Mouse (Mus musculus) ES-E14 (cell line): Measurements from ENCODE around the gene Stmn1. TPM values are rescaled to one million over a fixed set of nuclear protein-coding genes. Genes with fewer than 3 reads are reported as not detected.

Source experiments
- DNase-seq: peaks from one replicate; pipeline ENCODE4 v3.0.0-alpha.2; 2013; ENCODE audit warnings: low read depth, low spot score
- H3K27ac ChIP-seq: 2 replicates; pipeline ENCODE4 v1.5.1; 2012; ENCODE audit warnings: low read depth, mild to moderate bottlenecking, low read length, moderate library complexity, mixed read lengths; ENCODE audit not compliant: poor library complexity, insufficient read depth, severe bottlenecking
- H3K36me3 ChIP-seq: 2 replicates; pipeline ENCODE4 v1.6.1; 2012; ENCODE audit warnings: mild to moderate bottlenecking, low read length, moderate library complexity, mixed read lengths; ENCODE audit not compliant: control insufficient read depth, poor library complexity, insufficient read depth, severe bottlenecking
- H3K4me1 ChIP-seq, 2 experiments: fragments of 150-350 bp in 1 of 2; sonication (generic) in 1 of 2; 2 replicates each; pipeline ENCODE4 v1.6.1; 2012; ENCODE audit warnings: low read length in 2 of 2, mild to moderate bottlenecking in 1 of 2, mixed read lengths in 1 of 2; ENCODE audit not compliant: control insufficient read depth in 2 of 2, insufficient read depth in 2 of 2, poor library complexity in 1 of 2
- H3K4me3 ChIP-seq, 2 experiments: fragments of 150-350 bp in 1 of 2; sonication (generic) in 1 of 2; 2 replicates each; pipeline ENCODE4 v1.5.1; 2012; ENCODE audit warnings: low read length in 2 of 2, low read depth in 1 of 2, mild to moderate bottlenecking in 1 of 2, mixed read lengths in 1 of 2; ENCODE audit not compliant: insufficient read depth in 1 of 2, poor library complexity in 1 of 2, severe bottlenecking in 1 of 2
- H3K9ac ChIP-seq: 2 replicates; pipeline ENCODE4 v1.6.1; 2012; ENCODE audit warnings: low read depth, mild to moderate bottlenecking, low read length, mixed read lengths; ENCODE audit not compliant: poor library complexity, insufficient read depth, severe bottlenecking
- H3K9me3 ChIP-seq: fragments of 150-350 bp; sonication (generic); 2 replicates; pipeline ENCODE4 v1.6.1; 2012; ENCODE audit warnings: low read depth, mild to moderate bottlenecking, low read length; ENCODE audit not compliant: control insufficient read depth, insufficient read depth
- CHD2 ChIP-seq: IDR thresholded peaks from 2 replicates; pipeline ENCODE4 v1.6.1; 2014; ENCODE audit warnings: mild to moderate bottlenecking, low read depth, low read length, inconsistent platforms
- HCFC1 ChIP-seq: IDR thresholded peaks from 2 replicates; pipeline ENCODE4 v1.6.1; 2012; ENCODE audit warnings: low read length, inconsistent platforms, borderline replicate concordance; ENCODE audit not compliant: insufficient read depth
- MAFK ChIP-seq: IDR thresholded peaks from 2 replicates; pipeline ENCODE4 v1.6.1; 2014; ENCODE audit warnings: mild to moderate bottlenecking, low read depth, low read length, inconsistent platforms; ENCODE audit not compliant: insufficient read depth
- ZC3H11A ChIP-seq: IDR thresholded peaks from 2 replicates; pipeline ENCODE4 v1.6.1; 2012; ENCODE audit warnings: low read depth, mild to moderate bottlenecking, inconsistent platforms, low read length, borderline replicate concordance
- ZNF384 ChIP-seq: IDR thresholded peaks from 2 replicates; pipeline ENCODE4 v1.6.1; 2012; ENCODE audit warnings: low read depth, low read length, inconsistent platforms
- in situ Hi-C, 2 experiments: fragments of 600-800 bp; cut with MboI; formaldehyde crosslinking; loops; one replicate each; pipeline ENCODE4 v1.15.1; 2025; ENCODE audit warnings: low sequenced_read_pairs in 2 of 2, inconsistent platforms in 1 of 2; ENCODE audit not compliant: unreplicated experiment in 2 of 2
- total RNA-seq: library from RNA; depleted of rRNA; stranded (reverse); fragments of 300-350 nt; gene quantifications from 2 replicates; pipeline ENCODE4 v1.2.3, GENCODE M21; 2012

Gene Stmn1
- total RNA-seq, 1 experiment, result 361 TPM

DNA sequence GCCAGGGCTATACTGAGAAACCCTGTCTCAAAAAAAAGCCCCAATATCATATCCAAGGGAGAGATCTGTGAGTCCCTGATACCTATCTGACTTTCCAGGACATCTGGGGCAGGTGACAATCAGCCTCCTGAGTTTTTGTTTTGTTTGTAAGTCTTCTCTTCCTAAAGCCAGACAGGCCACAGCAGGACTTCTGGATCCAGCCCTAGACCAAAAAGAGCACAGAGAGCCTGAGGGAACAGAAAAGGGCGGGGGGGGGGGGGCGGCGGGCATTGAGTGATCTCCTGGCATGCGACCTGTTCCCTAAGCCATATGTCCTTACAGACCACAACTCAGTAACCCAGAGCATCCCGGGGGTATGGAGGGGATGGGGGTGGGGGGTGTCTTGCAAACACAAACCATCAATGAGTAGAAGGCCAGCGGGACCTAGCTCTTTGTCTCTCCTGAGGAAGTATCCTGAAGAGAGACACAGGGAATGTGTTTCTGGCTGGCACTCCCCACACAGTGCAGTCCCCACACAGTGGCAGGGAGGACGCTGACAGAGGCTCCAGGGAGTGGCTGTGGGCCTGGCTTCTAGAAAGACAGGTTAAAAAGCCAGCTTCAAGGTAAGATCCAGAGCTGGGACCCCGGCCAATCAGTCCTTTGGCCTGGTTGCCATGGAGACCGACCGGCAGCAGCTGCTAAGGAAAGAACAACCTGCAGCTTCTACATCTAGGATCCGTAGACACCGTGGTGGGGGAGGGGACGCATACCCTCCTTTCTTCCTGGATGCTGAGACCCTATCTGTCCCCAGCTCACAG lies 18.3 kb upstream of the Stmn1 start:
- TF ChIP-seq MAFK, result no peak
- no peak for TF ChIP-seq ZNF384
- no peak for TF ChIP-seq HCFC1
- TF ChIP-seq CHD2, result no peak
- no peak for TF ChIP-seq ZC3H11A
- Histone ChIP-seq H3K36me3 (no peaks in the 10 kb centered on the region), H3K4me1 (peaks cover 9 to 33% of the 10 kb centered on the region in 2 experiments; a peak in 3 of 4 replicates), H3K4me3 (no peak overlapping the region), H3K27ac (no peak overlapping the region), H3K9me3 (no peaks in the 10 kb centered on the region), H3K9ac (no peak overlapping the region)
- in situ Hi-C loops, result no loop called here
- DNase-seq, result no peak

DNA sequence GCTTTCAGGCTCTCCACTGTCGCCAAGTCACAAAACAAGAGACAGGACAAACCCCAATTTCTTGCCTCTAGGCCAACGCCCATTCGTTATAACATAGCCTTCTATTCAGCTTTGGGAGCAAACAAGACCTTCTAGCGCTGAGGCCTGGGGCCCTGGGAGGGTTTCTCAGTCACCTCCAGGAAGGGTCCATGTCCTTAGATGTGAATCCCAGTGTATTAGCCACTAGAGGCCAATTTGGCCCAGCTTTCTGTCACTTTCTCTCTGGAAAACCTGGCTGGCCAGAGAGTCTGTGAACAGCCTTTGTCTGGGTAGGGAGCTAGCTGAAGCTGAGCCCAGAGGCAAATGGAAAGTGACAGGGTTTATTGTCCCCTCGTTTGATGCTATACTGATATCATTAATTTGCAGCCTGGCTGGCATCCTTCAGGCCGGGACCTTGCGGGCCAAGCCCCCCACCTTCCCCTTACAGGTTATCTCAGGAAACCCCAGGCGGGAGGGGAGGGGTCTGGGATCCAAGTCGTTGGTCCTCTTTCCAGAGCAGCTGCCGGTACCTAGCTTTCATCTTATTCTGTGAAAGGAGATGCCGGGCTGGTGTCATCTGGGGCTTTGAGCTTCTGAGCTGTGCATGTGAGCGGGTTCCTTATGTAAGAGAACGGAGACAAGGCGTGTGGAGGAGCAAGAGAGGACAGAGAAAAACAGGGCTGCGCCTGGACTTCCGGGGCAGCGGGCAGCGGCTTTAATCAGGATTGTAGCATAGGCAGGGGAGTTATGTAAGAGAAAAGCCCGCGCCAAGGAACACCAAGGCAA lies 17.5 kb upstream of the Stmn1 start:
- H3K9me3 ChIP-seq, result no peaks in the 10 kb centered on the region
- peaks cover 10 to 37% of the 10 kb centered on the region in 2 experiments; a peak in 3 of 4 replicates for H3K4me1 ChIP-seq
- H3K4me3 ChIP-seq, result peak overlapping the region; percentile 8 to 17; a peak in 2 of 4 replicates
- in situ Hi-C loops, result no loop called here
- H3K27ac ChIP-seq, result no peak overlapping the region
- no peak for TF ChIP-seq MAFK
- no peak for TF ChIP-seq CHD2
- TF ChIP-seq ZNF384, result no peak
- TF ChIP-seq HCFC1, result no peak
- TF ChIP-seq ZC3H11A, result no peak
- no peaks in the 10 kb centered on the region for H3K36me3 ChIP-seq
- no peak for DNase-seq
- no peak overlapping the region; the same call in 1 of the 2 replicates for H3K9ac ChIP-seq

DNA sequence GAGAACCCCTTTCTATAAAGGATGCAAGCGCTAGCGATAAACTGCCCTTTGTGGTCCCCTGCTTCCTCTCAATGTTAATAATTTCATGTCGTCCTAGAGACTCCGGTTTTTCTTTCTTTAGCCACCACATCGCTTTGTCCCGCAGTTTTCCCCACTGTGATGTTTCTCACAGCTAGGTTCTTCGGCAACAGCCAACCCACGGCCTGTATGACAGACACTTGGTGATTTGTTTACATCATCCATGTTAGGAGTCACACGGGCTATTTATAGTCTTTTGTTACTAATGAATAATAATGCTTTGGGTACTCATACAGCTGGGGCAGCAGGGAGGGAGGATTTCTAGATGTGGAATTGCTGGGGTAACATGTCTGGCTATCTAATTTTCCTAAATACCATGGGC lies 16.6 kb upstream of the Stmn1 start:
- Histone ChIP-seq H3K36me3 (no peaks in the 10 kb centered on the region), H3K4me3 (no peak overlapping the region), H3K4me1 (peaks cover 9 to 33% of the 10 kb centered on the region in 2 experiments), H3K27ac (no peak overlapping the region), H3K9me3 (no peaks in the 10 kb centered on the region), H3K9ac (no peak overlapping the region)
- TF ChIP-seq CHD2 (no peak), HCFC1 (no peak), MAFK (no peak), ZNF384 (no peak), ZC3H11A (no peak)
- DNase-seq, result no peak
- in situ Hi-C loops, result no loop called here

DNA sequence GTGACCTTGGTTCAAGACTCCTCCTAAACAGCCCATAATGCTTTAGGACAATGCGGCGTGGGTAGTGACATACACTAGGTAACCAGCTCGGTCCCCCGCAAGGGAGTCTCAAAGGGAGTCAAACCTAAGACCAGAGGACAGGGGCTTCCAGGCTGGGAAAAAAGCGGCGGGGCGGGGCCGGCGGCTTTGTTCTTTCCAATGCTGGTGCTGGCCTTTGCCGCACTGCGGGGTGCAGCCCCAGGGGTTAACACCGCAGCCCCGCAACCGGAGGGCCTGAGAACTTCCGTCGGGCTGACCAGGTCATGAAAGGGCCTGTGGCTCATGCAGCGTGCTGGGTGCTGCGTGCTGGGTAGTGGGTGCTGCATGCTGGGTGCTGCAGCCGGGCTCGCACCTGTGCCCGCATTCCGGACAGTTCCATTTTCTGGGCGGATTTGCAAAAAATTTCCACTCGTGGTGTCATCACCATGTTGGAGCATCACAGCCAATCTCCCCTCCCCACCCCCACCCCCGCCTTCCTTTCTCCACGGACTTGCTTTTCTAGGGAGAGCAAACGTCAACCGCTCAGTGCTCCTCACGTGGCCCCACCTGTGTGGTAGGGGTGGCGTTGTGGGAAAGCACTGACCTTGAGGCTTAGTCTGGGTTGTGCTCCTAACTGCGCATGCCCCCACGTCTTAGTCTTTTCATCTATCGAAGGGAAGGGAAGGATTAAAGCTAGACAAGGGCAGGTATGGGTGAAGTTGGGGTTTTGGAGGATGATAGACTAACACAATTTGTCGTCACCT lies 14.3 kb upstream of the Stmn1 start:
- no peak for DNase-seq
- Histone ChIP-seq H3K27ac (no peak overlapping the region), H3K4me1 (peaks cover 14 to 28% of the 10 kb centered on the region in 2 experiments), H3K9me3 (no peaks in the 10 kb centered on the region), H3K9ac (no peak overlapping the region), H3K36me3 (no peaks in the 10 kb centered on the region), H3K4me3 (peak overlapping the region; percentile 28 to 63; a peak in 3 of 4 replicates)
- TF ChIP-seq ZC3H11A, result no peak
- no peak for TF ChIP-seq ZNF384
- TF ChIP-seq HCFC1, result no peak
- no peak for TF ChIP-seq CHD2
- no peak for TF ChIP-seq MAFK
- in situ Hi-C loops, result no loop called here
